Comparison of ENCODE assay signal across 34 mouse cellular contexts in genomic region chr6:57805218-57806069, GRCm38 (mm10). TPM values are rescaled to one million over a fixed set of nuclear protein-coding genes. Genes with fewer than 3 reads are reported as not detected.
A peak's percentile ranks its signal among the peaks of the same experiment; 100 is the strongest.
DNase-seq lines count a peak whose midpoint lies in the region; ATAC-seq and TF ChIP-seq lines count a peak whose summit lies in the region.
"Had no signal": no experiment of that assay in that cellular context is flagged by ENCODE, and none has a peak within 500 bp of the region (broad histone marks: within the 10 kb centered on the region; RNA-seq: fewer than 3 reads in every experiment).

No protein-coding gene starts in this region.

- no peak overlapping the region for H3K27ac ChIP-seq in liver, embryonic 11.5 days (ENCODE audit: low read depth, low read length)
- no peak overlapping the region for H3K27ac ChIP-seq in stomach, postnatal 0 days (replicated peaks)
- H3K27ac ChIP-seq: forebrain, embryonic 13.5 days; hindbrain, embryonic 10.5 days; intestine, embryonic 15.5 days; left cerebral cortex, adult 2 months; limb, embryonic 15.5 days; midbrain, embryonic 12.5 days had no signal

- H3K9ac ChIP-seq in liver, embryonic 11.5 days (ENCODE audit: low read depth, low read length), result no peak overlapping the region
- H3K9ac ChIP-seq in stomach, postnatal 0 days (ENCODE audit: low read length), result no peak overlapping the region
- H3K9ac ChIP-seq: forebrain, embryonic 13.5 days; heart, embryonic 12.5 days; intestine, embryonic 15.5 days; limb, embryonic 15.5 days; midbrain, embryonic 12.5 days had no signal

- H3K4me3 ChIP-seq in liver, embryonic 11.5 days (ENCODE audit: low read depth, low read length), result no peak overlapping the region
- H3K4me3 ChIP-seq in stomach, postnatal 0 days (ENCODE audit: low read depth, low read length), result no peak overlapping the region
- H3K4me3 ChIP-seq: forebrain, embryonic 13.5 days; heart, embryonic 12.5 days; hindbrain, embryonic 10.5 days; intestine, embryonic 15.5 days; left cerebral cortex, adult 2 months; limb, embryonic 15.5 days; midbrain, embryonic 12.5 days had no signal

- no peak overlapping the region for H3K4me2 ChIP-seq in liver, embryonic 11.5 days
- H3K4me2 ChIP-seq in stomach, postnatal 0 days (replicated peaks; ENCODE audit: low read depth), result no peak overlapping the region
- H3K4me2 ChIP-seq: forebrain, embryonic 13.5 days; heart, embryonic 12.5 days; intestine, embryonic 15.5 days; limb, embryonic 15.5 days; midbrain, embryonic 12.5 days had no signal

- H3K36me3 ChIP-seq in liver, embryonic 11.5 days (ENCODE audit: control insufficient read depth, insufficient read depth, low read length), result no peaks in the 10 kb centered on the region; the same call in 1 of the 2 replicates
- H3K36me3 ChIP-seq in stomach, postnatal 0 days (ENCODE audit: control insufficient read depth, insufficient read depth, low read length), result no peaks in the 10 kb centered on the region
- H3K36me3 ChIP-seq: intestine, embryonic 15.5 days; midbrain, embryonic 12.5 days had no signal

- no peak for TF ChIP-seq CTCF in stomach, postnatal 0 days (IDR thresholded peaks at IDR 0.05; ENCODE audit: low read depth)

- TF ChIP-seq EP300 in stomach, postnatal 0 days (optimal IDR thresholded peaks at IDR 0.05), result no peak

- H3K4me1 ChIP-seq in liver, embryonic 11.5 days (replicated peaks; ENCODE audit: control insufficient read depth, insufficient read depth, low read length), result no peaks in the 10 kb centered on the region
- no peaks in the 10 kb centered on the region for H3K4me1 ChIP-seq in stomach, postnatal 0 days (replicated peaks; ENCODE audit: control insufficient read depth, insufficient read depth)
- H3K4me1 ChIP-seq: forebrain, embryonic 13.5 days; hindbrain, embryonic 10.5 days; intestine, embryonic 15.5 days; limb, embryonic 15.5 days; midbrain, embryonic 12.5 days had no signal

- H3K27me3 ChIP-seq in liver, embryonic 11.5 days (replicated peaks; ENCODE audit: control insufficient read depth, insufficient read depth, low read length), result no peaks in the 10 kb centered on the region
- H3K27me3 ChIP-seq in stomach, postnatal 0 days (ENCODE audit: control insufficient read depth, insufficient read depth, low read length), result no peaks in the 10 kb centered on the region
- H3K27me3 ChIP-seq: CH12.LX; forebrain, embryonic 13.5 days; heart, embryonic 12.5 days; intestine, embryonic 15.5 days; limb, embryonic 15.5 days; midbrain, embryonic 12.5 days had no signal

- DNase-seq in liver, result peak; percentile 32
- DNase-seq in liver, embryonic 11.5 days (ENCODE audit: low spot score), result no peak
- DNase-seq in brain, adult 2 months (ENCODE audit: low read depth, low spot score), result peak; percentile 14
- no peak for DNase-seq in stomach, postnatal 0 days (ENCODE audit: low spot score)
- no peak for DNase-seq in embryo, embryonic 10 days (ENCODE audit: low spot score)
- DNase-seq: adrenal gland, adult 8-10 months; B cell, adult 2 months; cerebellum, adult 9-11 months; gastrocnemius, postnatal 14 days; heart, postnatal 10 days; kidney, adult 8-10 months; kidney, postnatal 4 days; lung, postnatal 4 days had no signal

- ATAC-seq in liver, embryonic 11.5 days (replicated peaks; ENCODE audit: low FRiP score), result no peak
- peak; percentile 92 for ATAC-seq in erythroblast, adult 5-6 weeks (replicated peaks; ENCODE audit: low FRiP score, poor library complexity, severe bottlenecking)
- peak; percentile 68 for ATAC-seq in megakaryocyte progenitor cell, adult 5-6 weeks (replicated peaks; ENCODE audit: poor library complexity)
- no peak for ATAC-seq in stomach, postnatal 0 days (ENCODE audit: low FRiP score, low TSS enrichment)
- ATAC-seq: activated CD4-positive, CD25-positive, alpha-beta regulatory T cell, adult 4 months; forebrain, embryonic 13.5 days; hindbrain, embryonic 16.5 days; intestine, embryonic 15.5 days had no signal

- WGBS in liver, embryonic 11.5 days, result 82% methylated on average over 5 of the region's 5 CpGs
- 85% methylated on average over 5 of the region's 5 CpGs for WGBS in stomach, postnatal 0 days

- H3K9me3 ChIP-seq in liver, embryonic 11.5 days (ENCODE audit: control insufficient read depth, low read length), result 0 out of 2 replicates have a peak, but pooled peaks cover 2% of the 10 kb centered on the region
- H3K9me3 ChIP-seq in stomach, postnatal 0 days (ENCODE audit: control insufficient read depth, low read length), result no peaks in the 10 kb centered on the region
- H3K9me3 ChIP-seq: G1E; heart, embryonic 12.5 days; intestine, embryonic 15.5 days; limb, embryonic 15.5 days; midbrain, embryonic 12.5 days had no signal

RNA-seq across cellular contexts. Expression of gene Vopp1, which starts 19.5 kb away (rescaled TPM):
- 23.8 and 24.3 TPM in 2 replicates for polyA plus RNA-seq in liver, embryonic 11.5 days (2014; fragmentation: Nextera tagmentation; extraction: Ambion mirVana)
- total RNA-seq in erythroblast, adult 5-6 weeks (2015; ENCODE audit: low replicate concordance), result 270 and 296 TPM in 2 replicates
- 358 and 528 TPM in 2 replicates for total RNA-seq in erythroblast, adult 5-6 weeks (2017; ENCODE audit: low replicate concordance)
- total RNA-seq in megakaryocyte progenitor cell, adult 5-6 weeks (2015), result 10.0 and 12.0 TPM in 2 replicates
- 10.1 and 14.5 TPM in 2 replicates for total RNA-seq in megakaryocyte progenitor cell, adult 5-6 weeks (2017)
- polyA plus RNA-seq in stomach, postnatal 0 days (2015; fragmentation: Nextera tagmentation; extraction: Ambion mirVana), result 24.3 and 28.4 TPM in 2 replicates
- total RNA-seq: CH12.LX had no signal

RNA-seq across cellular contexts. Expression of gene Vmn1r21, which starts 44.7 kb away (rescaled TPM):
- not detected in 2 replicates for polyA plus RNA-seq in liver, embryonic 11.5 days (2014; fragmentation: Nextera tagmentation; extraction: Ambion mirVana)
- not detected in 2 replicates for total RNA-seq in erythroblast, adult 5-6 weeks (2015; ENCODE audit: low replicate concordance)
- not detected in 2 replicates for total RNA-seq in erythroblast, adult 5-6 weeks (2017; ENCODE audit: low replicate concordance)
- total RNA-seq in megakaryocyte progenitor cell, adult 5-6 weeks (2015), result not detected in 2 replicates
- not detected in 2 replicates for total RNA-seq in megakaryocyte progenitor cell, adult 5-6 weeks (2017)
- not detected in 2 replicates for polyA plus RNA-seq in stomach, postnatal 0 days (2015; fragmentation: Nextera tagmentation; extraction: Ambion mirVana)
- total RNA-seq: adrenal gland, adult 8-10 months; CH12.LX; gastrocnemius, postnatal 14 days; heart, postnatal 10 days; layer of hippocampus, postnatal 10 days; left cerebral cortex, adult 2 months; left cerebral cortex, postnatal 36 days had no signal
- polyA plus RNA-seq: activated CD4-positive, CD25-positive, alpha-beta regulatory T cell, adult 4 months; cortical plate, adult 2 months; embryonic facial prominence, embryonic 11.5 days; forebrain, embryonic 13.5 days; G1E; heart, embryonic 12.5 days; hindbrain, embryonic 10.5 days; hindbrain, embryonic 16.5 days; intestine, embryonic 15.5 days; limb, embryonic 15.5 days; lung, embryonic 16.5 days; midbrain, embryonic 12.5 days; neural tube, embryonic 11.5 days; small intestine, adult 2 months; thymus, postnatal 0 days had no signal

Comparison
In these comparisons a context has a peak if more than half of its experiments do, and no peak if none do; other contexts are left out.
1. DNase-seq: peak in liver (single experiment) and brain, adult 2 months (single experiment); none in liver, embryonic 11.5 days (single experiment), stomach, postnatal 0 days (single experiment) and embryo, embryonic 10 days (single experiment).
2. ATAC-seq: peak in erythroblast, adult 5-6 weeks (single experiment) and megakaryocyte progenitor cell, adult 5-6 weeks (single experiment); none in liver, embryonic 11.5 days (single experiment) and stomach, postnatal 0 days (single experiment).
3. RNA of gene Vopp1, which starts 19.5 kb away (total RNA-seq): 270 to 528 TPM in erythroblast, adult 5-6 weeks; 10.0 to 14.5 TPM in megakaryocyte progenitor cell, adult 5-6 weeks; every median in the first group is over 10 times any median in the second.